Mouse (Mus musculus) midbrain, embryonic 10.5 days (tissue): ENCODE data around the gene Olfr1232. TPM values are rescaled to one million over a fixed set of nuclear protein-coding genes. Genes with fewer than 3 reads are reported as not detected.

Experiments used
- DNase-seq: peaks from one replicate; pipeline ENCODE4 v3.0.0-alpha.2; 2017; ENCODE audit warnings: low spot score
- H3K27ac ChIP-seq: fragments of 300-500 bp; sonication (generic); replicated peaks from 2 replicates; pipeline ENCODE4 v1.5.1; 2016; ENCODE audit warnings: mild to moderate bottlenecking
- H3K27me3 ChIP-seq: fragments of 300-500 bp; sonication (generic); 2 replicates; pipeline ENCODE4 v1.6.1; 2016; ENCODE audit warnings: low read depth, mild to moderate bottlenecking; ENCODE audit not compliant: poor library complexity, severe bottlenecking
- H3K36me3 ChIP-seq: fragments of 300-500 bp; sonication (generic); 2 replicates; pipeline ENCODE4 v1.6.1; 2016; ENCODE audit warnings: mild to moderate bottlenecking, moderate library complexity
- H3K4me1 ChIP-seq: fragments of 300-500 bp; sonication (generic); 2 replicates; pipeline ENCODE4 v1.6.1; 2016
- H3K4me3 ChIP-seq: fragments of 300-500 bp; sonication (generic); 2 replicates; pipeline ENCODE4 v1.5.1; 2016; ENCODE audit warnings: mild to moderate bottlenecking, moderate library complexity
- H3K9me3 ChIP-seq: fragments of 300-500 bp; sonication (generic); replicated peaks from 2 replicates; pipeline ENCODE4 v1.6.1; 2016; ENCODE audit warnings: mild to moderate bottlenecking
- WGBS: fragments of 180-500 bp; shearing (Covaris S2); methylation state at CpG from one replicate; pipeline ENCODE4 v1.1.7; 2016; 5-methylcytosine and 5-hydroxymethylcytosine counted together
- polyA plus RNA-seq: library from polyadenylated mRNA; unstranded; fragments of >200 nt; fragmentation: Nextera tagmentation; extraction: Ambion mirVana; gene quantifications from 2 replicates; pipeline ENCODE4 v1.2.1, GENCODE M21; 2016

The Olfr1232 gene
- polyA plus RNA-seq, result not detected in 2 replicates

GRCm38 (mm10) chr2:89329575-89329974, at the start of gene Olfr1232:
Olfr1232 (minus strand) TSS chr2:89329675.
- no peaks in the 10 kb centered on the region for H3K36me3 ChIP-seq
- no peak within 1 kb of the TSS for H3K27ac ChIP-seq
- no peaks in the 10 kb centered on the region for H3K4me1 ChIP-seq
- no peak within 1 kb of the TSS for H3K4me3 ChIP-seq
- H3K9me3 ChIP-seq, result no peaks in the 10 kb centered on the region
- DNase-seq, result no peak
- H3K27me3 ChIP-seq, result no peaks in the 10 kb centered on the region

- H3K4me3 ChIP-seq, result no peak within 1 kb of the TSS
- no peaks in the 10 kb centered on the region for H3K27me3 ChIP-seq
- no peak for DNase-seq
- 92% methylated on average over 4 of the region's 4 CpGs for WGBS
- no peaks in the 10 kb centered on the region for H3K36me3 ChIP-seq
- no peaks in the 10 kb centered on the region for H3K9me3 ChIP-seq
- H3K4me1 ChIP-seq, result no peaks in the 10 kb centered on the region
- no peak within 1 kb of the TSS for H3K27ac ChIP-seq
Measured at GRCm38 (mm10) chr2:89364765-89365164, 35.3 kb upstream of the Olfr1232 start, which contains the start of gene Olfr1234. Olfr1234 (minus strand) TSS chr2:89364865.

- Histone ChIP-seq H3K27me3 (no peaks in the 10 kb centered on the region), H3K4me3 (no peak within 1 kb of the TSS), H3K4me1 (no peaks in the 10 kb centered on the region), H3K27ac (no peak within 1 kb of the TSS), H3K36me3 (no peaks in the 10 kb centered on the region), H3K9me3 (no peaks in the 10 kb centered on the region)
- no peak for DNase-seq
Measured at GRCm38 (mm10) chr2:89342298-89342697, 12.8 kb upstream of the Olfr1232 start, which contains the start of gene Olfr1233. Olfr1233 (minus strand) TSS chr2:89342398.

- H3K9me3 ChIP-seq, result no peaks in the 10 kb centered on the region
- no peak within 1 kb of the TSS for H3K27ac ChIP-seq
- H3K36me3 ChIP-seq, result no peaks in the 10 kb centered on the region
- DNase-seq, result no peak
- H3K27me3 ChIP-seq, result no peaks in the 10 kb centered on the region
- WGBS, result 74% methylated on average over 2 of the region's 2 CpGs
- H3K4me1 ChIP-seq, result no peaks in the 10 kb centered on the region
- H3K4me3 ChIP-seq, result no peak within 1 kb of the TSS
Measured at GRCm38 (mm10) chr2:89306974-89307373, 22.5 kb downstream of the Olfr1232 start, which contains the start of gene Olfr1231. Olfr1231 (minus strand) TSS chr2:89307074.

GRCm38 (mm10) chr2:89297168-89297567, 32.3 kb downstream of the Olfr1232 start, which contains the start of gene Olfr1230:
Olfr1230 (minus strand) TSS chr2:89297268.
- Histone ChIP-seq H3K27ac (no peak within 1 kb of the TSS), H3K4me3 (no peak within 1 kb of the TSS), H3K36me3 (no peaks in the 10 kb centered on the region), H3K9me3 (no peaks in the 10 kb centered on the region), H3K4me1 (no peaks in the 10 kb centered on the region), H3K27me3 (no peaks in the 10 kb centered on the region)
- WGBS, result 93% methylated on average over 1 of the region's 1 CpGs
- DNase-seq, result no peak

- Histone ChIP-seq H3K9me3 (no peaks in the 10 kb centered on the region), H3K27me3 (no peaks in the 10 kb centered on the region), H3K4me1 (no peaks in the 10 kb centered on the region), H3K4me3 (no peak within 1 kb of the TSS), H3K36me3 (no peaks in the 10 kb centered on the region), H3K27ac (no peak within 1 kb of the TSS)
- WGBS, result 85% methylated on average over 2 of the region's 2 CpGs
- no peak for DNase-seq
Measured at GRCm38 (mm10) chr2:89287914-89288313, 41.6 kb downstream of the Olfr1232 start, which contains the start of gene Olfr1229. Olfr1229 (minus strand) TSS chr2:89288014.

Other genes starting within 250 kb of the Olfr1232 start
- not detected in 2 replicates for gene Olfr1219, start 246.2 kb downstream of the Olfr1232 start, polyA plus RNA-seq
- not detected in 2 replicates for gene Olfr1220, start 222.8 kb downstream of the Olfr1232 start, polyA plus RNA-seq
- gene Olfr1221, start 212.4 kb downstream of the Olfr1232 start, polyA plus RNA-seq, result not detected in 2 replicates
- gene Olfr1222, start 196.6 kb downstream of the Olfr1232 start, polyA plus RNA-seq, result not detected in 2 replicates
- not detected in 2 replicates for gene Olfr1223, start 178.1 kb downstream of the Olfr1232 start, polyA plus RNA-seq
- gene Olfr1224-ps1, start 165.6 kb downstream of the Olfr1232 start, polyA plus RNA-seq, result not detected in 2 replicates
- gene Olfr1225, start 155.0 kb downstream of the Olfr1232 start, polyA plus RNA-seq, result not detected in 2 replicates
- not detected in 2 replicates for gene Olfr1226, start 129.6 kb downstream of the Olfr1232 start, polyA plus RNA-seq
- not detected in 2 replicates for gene Olfr1228, start 75.6 kb downstream of the Olfr1232 start, polyA plus RNA-seq
- gene Olfr1229, start 41.7 kb downstream of the Olfr1232 start, polyA plus RNA-seq, result not detected in 2 replicates
- gene Olfr1230, start 32.4 kb downstream of the Olfr1232 start, polyA plus RNA-seq, result not detected in 2 replicates
- not detected in 2 replicates for gene Olfr1231, start 22.6 kb downstream of the Olfr1232 start, polyA plus RNA-seq
- gene Olfr1233, start 12.7 kb upstream of the Olfr1232 start, polyA plus RNA-seq, result not detected in 2 replicates
- not detected in 2 replicates for gene Olfr1234, start 35.2 kb upstream of the Olfr1232 start, polyA plus RNA-seq
- gene Olfr1238, start 80.0 kb upstream of the Olfr1232 start, polyA plus RNA-seq, result not detected in 2 replicates
- not detected in 2 replicates for gene Olfr1239, start 90.7 kb upstream of the Olfr1232 start, polyA plus RNA-seq
- gene Olfr1240, start 113.3 kb upstream of the Olfr1232 start, polyA plus RNA-seq, result not detected in 2 replicates
- gene Olfr1241, start 157.5 kb upstream of the Olfr1232 start, polyA plus RNA-seq, result not detected in 2 replicates
- not detected in 2 replicates for gene Olfr1242, start 168.7 kb upstream of the Olfr1232 start, polyA plus RNA-seq
- not detected in 2 replicates for gene Olfr1243, start 201.8 kb upstream of the Olfr1232 start, polyA plus RNA-seq
- not detected in 2 replicates for gene Olfr1245, start 248.8 kb upstream of the Olfr1232 start, polyA plus RNA-seq